Mouse (Mus musculus) hindbrain, embryonic 11.5 days (tissue): ENCODE results near the gene Mkrn3. TPM values are rescaled to one million over a fixed set of nuclear protein-coding genes. Genes with fewer than 3 reads are reported as not detected.

Source experiments
- ATAC-seq: fragments of 200-750 bp; cut with Nextera tagmentation; 2 replicates; pipeline ENCODE4 v1.8.0; 2017; ENCODE audit warnings: mild to moderate bottlenecking, moderate TSS enrichment, moderate library complexity; ENCODE audit not compliant: low FRiP score
- DNase-seq: peaks from one replicate; pipeline ENCODE4 v3.0.0-alpha.2; 2015; ENCODE audit warnings: low spot score
- H3K27ac ChIP-seq: fragments of 300-500 bp; sonication (generic); 2 replicates; pipeline ENCODE4 v1.5.1; 2014; ENCODE audit warnings: mild to moderate bottlenecking, low read depth, low read length
- H3K27me3 ChIP-seq: fragments of 300-500 bp; sonication (generic); 2 replicates; pipeline ENCODE4 v1.6.1; 2014; ENCODE audit warnings: mild to moderate bottlenecking, low read length, moderate library complexity, mixed read lengths; ENCODE audit not compliant: control insufficient read depth, insufficient read depth
- H3K36me3 ChIP-seq: fragments of 300-500 bp; sonication (generic); 2 replicates; pipeline ENCODE4 v1.6.1; 2014; ENCODE audit warnings: mild to moderate bottlenecking, low read length, moderate library complexity, mixed read lengths; ENCODE audit not compliant: control insufficient read depth, insufficient read depth
- H3K4me1 ChIP-seq: fragments of 300-500 bp; sonication (generic); replicated peaks from 2 replicates; pipeline ENCODE4 v1.6.1; 2014; ENCODE audit warnings: low read length, mixed read lengths; ENCODE audit not compliant: control insufficient read depth, insufficient read depth
- H3K4me2 ChIP-seq: fragments of 300-500 bp; sonication (generic); replicated peaks from 2 replicates; pipeline ENCODE4 v1.6.1; 2014; ENCODE audit warnings: mild to moderate bottlenecking, low read depth, low read length
- H3K4me3 ChIP-seq: fragments of 300-500 bp; sonication (generic); 2 replicates; pipeline ENCODE4 v1.5.1; 2014; ENCODE audit warnings: low read depth, low read length
- H3K9ac ChIP-seq: fragments of 300-500 bp; sonication (generic); 2 replicates; pipeline ENCODE4 v1.6.1; 2014; ENCODE audit warnings: low read depth, low read length
- H3K9me3 ChIP-seq: fragments of 300-500 bp; sonication (generic); 2 replicates; pipeline ENCODE4 v1.6.1; 2016; ENCODE audit warnings: low read length; ENCODE audit not compliant: control insufficient read depth
- WGBS: fragments of 180-500 bp; shearing (Covaris S2); extraction: QIAGEN DNeasy Blood & Tissue Kit; methylation state at CpG from one replicate; pipeline ENCODE4 v1.1.7; 2014; 5-methylcytosine and 5-hydroxymethylcytosine counted together
- polyA plus RNA-seq: library from polyadenylated mRNA; unstranded; fragments of >200 nt; fragmentation: Nextera tagmentation; extraction: Ambion mirVana; gene quantifications from 2 replicates; pipeline ENCODE4 v1.2.1, GENCODE M21; 2014

Mkrn3 gene
- polyA plus RNA-seq, 1 experiment from 2014 or later = 16.6 TPM

GRCm38 (mm10) chr7:62406573-62407050 is 13.3 kb downstream of the Mkrn3 start:
- 40% methylated on average over 19 of the region's 19 CpGs for WGBS
- Histone ChIP-seq H3K36me3 (no peaks in the 10 kb centered on the region), H3K4me2 (peak overlapping the region; percentile 47), H3K4me1 (0 out of 2 replicates have a peak, but pooled peaks cover 2% of the 10 kb centered on the region), H3K9me3 (no peaks in the 10 kb centered on the region), H3K9ac (no peak overlapping the region), H3K4me3 (peak overlapping the region; percentile 19), H3K27me3 (no peaks in the 10 kb centered on the region), H3K27ac (no peak overlapping the region)
- ATAC-seq = peak; percentile 65
- peak; percentile 49 for DNase-seq

DNA sequence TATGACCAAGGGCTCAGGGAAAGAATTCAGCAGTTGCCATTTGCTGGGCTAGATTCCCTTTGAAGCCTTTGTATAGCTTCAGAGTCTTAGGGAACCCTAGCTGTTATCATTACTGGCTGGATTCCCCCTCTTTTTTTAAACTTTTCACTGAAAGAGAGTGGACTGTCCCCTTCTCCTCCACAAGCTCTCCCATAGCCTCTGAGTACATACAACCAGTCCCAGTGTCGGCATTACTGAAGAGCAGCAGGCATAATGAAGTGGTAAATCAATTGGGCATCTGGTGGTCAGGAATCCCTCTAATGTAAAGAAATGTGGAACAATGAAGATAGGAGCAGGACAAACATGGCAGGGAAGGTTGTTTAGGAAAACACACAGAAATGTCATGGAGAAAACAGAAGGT is 27.7 kb downstream of the Mkrn3 start:
- Histone ChIP-seq H3K27me3 (no peaks in the 10 kb centered on the region), H3K4me1 (no peaks in the 10 kb centered on the region), H3K9me3 (no peaks in the 10 kb centered on the region), H3K4me2 (no peak overlapping the region), H3K4me3 (no peak overlapping the region), H3K27ac (no peak overlapping the region), H3K36me3 (no peaks in the 10 kb centered on the region), H3K9ac (no peak overlapping the region)
- ATAC-seq (no peak), DNase-seq (no peak)
- 40% methylated on average over 1 of the region's 1 CpGs for WGBS

DNA sequence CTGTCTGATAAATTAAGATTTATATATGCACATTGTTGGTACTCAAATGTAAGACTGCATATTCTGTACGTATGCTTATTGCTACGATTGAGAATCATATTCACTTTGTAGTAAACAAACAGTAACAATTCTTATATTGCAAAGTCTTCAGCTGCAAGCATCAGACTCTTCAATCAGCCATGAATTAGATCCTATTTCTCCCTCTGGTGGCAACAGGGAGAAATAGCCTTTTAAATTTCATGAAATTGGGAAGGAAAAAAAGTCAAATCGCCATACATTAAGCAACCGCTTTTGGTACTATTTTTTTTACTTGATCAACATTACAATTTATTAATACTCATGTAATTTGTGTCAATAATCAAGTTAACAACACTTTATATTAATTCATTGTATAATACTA is 31.6 kb downstream of the Mkrn3 start:
- Histone ChIP-seq H3K4me1 (no peaks in the 10 kb centered on the region), H3K4me3 (no peak overlapping the region), H3K4me2 (no peak overlapping the region), H3K9me3 (no peaks in the 10 kb centered on the region), H3K36me3 (no peaks in the 10 kb centered on the region), H3K9ac (no peak overlapping the region), H3K27ac (no peak overlapping the region), H3K27me3 (no peaks in the 10 kb centered on the region)
- ATAC-seq (no peak), DNase-seq (no peak)
- WGBS = 54% methylated on average over 4 of the region's 4 CpGs

GRCm38 (mm10) chr7:62382391-62382790 is 37.5 kb downstream of the Mkrn3 start:
- ATAC-seq (peak; percentile 53; the same call in 1 of the 2 replicates), DNase-seq (peak; percentile 63)

DNA sequence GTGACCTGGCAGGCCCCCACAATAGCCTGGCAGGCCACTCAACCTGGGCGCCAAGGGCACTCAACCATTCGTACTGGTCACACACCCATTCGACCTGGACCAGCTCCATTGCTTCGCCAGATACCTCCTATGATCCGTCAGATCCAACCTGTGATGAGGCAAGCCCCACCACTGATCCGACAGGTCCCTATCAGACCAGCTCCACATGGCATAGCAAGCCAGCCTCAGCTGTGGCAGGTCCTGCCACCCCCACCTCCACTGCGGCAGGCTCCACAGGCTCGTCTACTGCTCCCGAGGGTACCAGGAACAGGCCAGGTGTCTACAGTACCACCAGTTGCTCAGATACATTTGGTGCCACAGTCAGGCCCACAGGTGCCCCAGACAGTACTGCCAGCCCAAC is 41.4 kb downstream of the Mkrn3 start:
- H3K27me3 ChIP-seq = no peaks in the 10 kb centered on the region
- no peaks in the 10 kb centered on the region for H3K36me3 ChIP-seq
- no peak overlapping the region for H3K4me3 ChIP-seq
- H3K4me2 ChIP-seq = peak overlapping the region; percentile 64; the same call in 1 of the 2 replicates
- H3K4me1 ChIP-seq = 0 out of 2 replicates have a peak, but pooled peaks cover 2% of the 10 kb centered on the region
- no peaks in the 10 kb centered on the region for H3K9me3 ChIP-seq
- ATAC-seq (no peak), DNase-seq (no peak)
- no peak overlapping the region for H3K9ac ChIP-seq
- WGBS = 85% methylated on average over 9 of the region's 9 CpGs
- no peak overlapping the region for H3K27ac ChIP-seq

More at GRCm38 (mm10) chr7:62382391-62382790, 37.5 kb downstream of the Mkrn3 start:
- Histone ChIP-seq H3K9me3 (no peaks in the 10 kb centered on the region), H3K4me3 (no peak overlapping the region), H3K27ac (no peak overlapping the region), H3K4me2 (no peak overlapping the region), H3K36me3 (no peaks in the 10 kb centered on the region), H3K4me1 (0 out of 2 replicates have a peak, but pooled peaks cover 2% of the 10 kb centered on the region), H3K27me3 (no peaks in the 10 kb centered on the region), H3K9ac (no peak overlapping the region)
- WGBS = 9% methylated on average over 2 of the region's 2 CpGs

DNA sequence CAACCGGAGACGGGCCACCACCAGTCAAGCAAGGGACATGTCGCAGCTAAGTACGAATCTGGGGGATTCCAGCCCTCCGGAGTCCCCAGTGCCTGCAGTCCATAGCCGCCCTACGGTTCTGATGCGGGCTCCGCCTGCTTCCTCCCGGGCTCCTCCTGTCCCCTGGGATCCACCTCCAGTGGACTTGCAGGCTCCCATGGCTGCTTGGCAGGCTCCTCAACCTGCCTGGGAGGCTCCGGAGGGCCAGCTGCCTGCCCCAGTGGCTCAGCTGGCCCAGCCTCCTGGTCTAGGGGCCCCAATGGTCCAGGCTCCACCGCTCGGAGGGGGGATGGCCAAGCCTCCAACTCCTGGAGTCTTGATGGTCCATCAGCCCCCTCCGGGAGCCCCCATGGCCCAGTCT is 42.6 kb downstream of the Mkrn3 start:
- Histone ChIP-seq H3K9me3 (no peaks in the 10 kb centered on the region), H3K36me3 (no peaks in the 10 kb centered on the region), H3K4me1 (0 out of 2 replicates have a peak, but pooled peaks cover 2% of the 10 kb centered on the region), H3K4me2 (peak overlapping the region; percentile 64), H3K27me3 (no peaks in the 10 kb centered on the region), H3K4me3 (peak overlapping the region; percentile 46), H3K9ac (peak overlapping the region; percentile 65), H3K27ac (peak overlapping the region; percentile 72)
- ATAC-seq = peak; percentile 63
- 27% methylated on average over 14 of the region's 14 CpGs for WGBS
- DNase-seq = peak; percentile 43

DNA sequence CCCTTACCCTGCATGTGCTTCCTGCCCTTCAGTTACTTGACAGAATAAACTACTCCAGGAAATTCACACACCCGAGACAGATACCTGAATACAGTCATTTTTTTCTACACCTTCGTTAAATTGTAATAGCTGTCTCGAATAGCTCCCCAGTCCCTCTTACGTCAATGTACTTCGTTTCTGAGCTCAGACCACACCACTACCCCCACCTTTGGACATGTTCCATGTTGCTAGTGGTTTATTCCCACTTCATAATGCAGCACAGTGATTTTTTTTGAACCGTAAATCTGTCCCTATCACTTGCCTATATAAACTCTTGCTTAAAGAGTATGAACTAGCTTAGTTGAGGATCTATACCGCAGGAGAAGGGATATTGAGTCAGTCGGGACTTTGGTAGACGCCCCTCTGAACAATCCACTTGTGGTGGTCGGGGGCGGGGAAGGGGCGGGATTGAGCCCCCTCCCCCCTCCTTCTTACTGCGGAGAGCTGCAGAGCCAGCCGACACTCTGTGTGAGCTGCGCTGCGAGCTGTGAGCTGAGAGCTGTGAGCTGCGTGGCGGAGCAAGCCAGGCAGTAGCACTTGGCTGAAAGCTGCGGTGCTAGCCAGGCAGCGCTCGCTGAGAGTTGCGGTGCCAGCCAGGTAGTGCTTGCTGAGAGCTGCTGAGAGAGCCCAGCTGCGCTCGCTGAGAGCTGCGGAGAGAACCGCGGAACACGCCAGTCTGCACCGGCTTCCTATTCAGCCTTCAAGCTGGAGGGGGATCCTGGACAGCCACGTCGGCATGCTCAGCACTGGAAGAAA is 43.2 kb downstream of the Mkrn3 start, which contains the start of gene Magel2:
Gene Magel2, plus strand, starts transcription at position 501 of the 795 bp plus-strand sequence.
- Histone ChIP-seq H3K9ac (peak within 1 kb of the TSS; percentile 65), H3K27ac (peak within 1 kb of the TSS; percentile 72), H3K9me3 (no peaks in the 10 kb centered on the region), H3K4me1 (0 out of 2 replicates have a peak, but pooled peaks cover 2% of the 10 kb centered on the region), H3K4me3 (peak within 1 kb of the TSS; percentile 46), H3K27me3 (no peaks in the 10 kb centered on the region), H3K4me2 (peak within 1 kb of the TSS; percentile 64), H3K36me3 (no peaks in the 10 kb centered on the region)
- DNase-seq (peak; percentile 70), ATAC-seq (peak; percentile 92)
- WGBS = 19% methylated on average over 31 of the region's 31 CpGs

GRCm38 (mm10) chr7:62375658-62376057 is 44.3 kb downstream of the Mkrn3 start:
- Histone ChIP-seq H3K9ac (no peak overlapping the region), H3K9me3 (no peaks in the 10 kb centered on the region), H3K27me3 (no peaks in the 10 kb centered on the region), H3K4me2 (no peak overlapping the region), H3K4me1 (0 out of 2 replicates have a peak, but pooled peaks cover 2% of the 10 kb centered on the region), H3K27ac (no peak overlapping the region), H3K4me3 (no peak overlapping the region), H3K36me3 (no peaks in the 10 kb centered on the region)
- DNase-seq (peak; percentile 63), ATAC-seq (no peak)
- 36% methylated on average over 4 of the region's 4 CpGs for WGBS
